Mouse (Mus musculus) MEL-GATA-1-ER (cell line): ENCODE measurements around the gene Tas2r104.

ENCODE experiments used
- DNase-seq: peaks from one replicate; pipeline ENCODE4 v3.0.0-alpha.2; 2012; ENCODE audit warnings: low read depth; ENCODE audit errors: extremely low read depth

Gene Tas2r104

GRCm38 (mm10) chr6:131685644-131686043 is at the start of gene Tas2r104:
Gene Tas2r104 (minus strand): TSS chr6:131685744.
- DNase-seq = no peak

DNA sequence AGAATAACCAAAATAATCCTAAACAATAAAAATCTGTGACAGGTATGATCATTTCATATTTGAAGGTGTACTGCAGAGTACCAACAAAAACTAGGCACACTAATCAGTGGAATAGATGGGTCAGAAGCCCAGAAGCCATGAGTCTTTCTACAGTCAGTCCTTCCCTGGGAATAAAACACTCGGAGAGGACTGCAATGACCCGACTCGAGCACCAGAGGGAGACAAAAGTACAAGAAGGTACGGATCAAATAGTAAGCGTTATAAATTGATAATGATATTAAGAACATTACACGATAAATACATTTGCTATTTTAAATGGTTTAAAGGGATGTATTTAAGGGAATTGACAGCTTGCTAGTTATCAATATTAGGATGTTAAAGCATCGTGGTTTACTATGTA is 27.3 kb upstream of the Tas2r104 start:
- no peak for DNase-seq

GRCm38 (mm10) chr6:131689963-131690362 is 4.4 kb upstream of the Tas2r104 start, which contains the start of gene Tas2r114:
Gene Tas2r114 (minus strand): TSS chr6:131690063.
- DNase-seq = no peak

DNA sequence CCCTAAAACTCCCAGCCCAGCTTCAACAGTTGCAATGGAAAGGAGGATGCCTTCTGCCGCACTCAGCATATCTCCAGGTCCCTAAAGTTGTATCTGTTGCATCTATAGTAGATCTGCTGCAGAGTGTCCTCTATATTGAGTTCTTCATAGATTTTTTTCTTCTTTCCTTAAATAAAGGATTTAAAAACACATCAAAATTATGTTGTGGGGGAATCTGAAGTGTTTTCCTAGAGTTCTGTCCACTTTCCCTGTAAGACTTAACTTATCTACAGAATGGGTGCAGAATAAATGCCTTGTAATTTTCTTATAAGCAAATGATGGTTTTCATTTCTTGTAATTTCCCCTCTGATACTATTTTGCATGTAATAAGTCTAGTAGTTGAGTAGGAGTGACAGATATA is 1.9 kb upstream of the Tas2r104 start, which contains the start of gene Tas2r105:
Tas2r105 (minus strand) TSS at position 101 of the 400 bp plus-strand sequence.
- DNase-seq = no peak

DNA sequence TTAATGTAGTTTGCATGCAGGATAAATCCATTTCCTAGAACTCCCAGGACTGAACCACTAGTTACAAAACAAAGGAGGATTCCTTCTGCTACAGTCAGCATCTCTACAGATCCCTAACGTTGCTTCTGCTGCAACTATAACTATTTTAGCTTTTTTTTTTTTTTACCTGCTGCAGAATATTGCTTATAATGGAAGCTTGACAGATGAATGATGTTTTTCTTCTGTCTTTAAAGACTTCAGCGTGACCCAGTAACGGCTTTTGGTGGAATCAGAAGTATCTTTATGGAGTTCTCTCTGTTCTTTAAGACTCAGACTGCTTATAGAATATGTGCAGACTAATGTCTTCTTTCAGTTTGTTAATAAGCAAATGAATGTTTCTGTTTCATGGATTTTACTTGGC is 6.8 kb downstream of the Tas2r104 start, which contains the start of gene Tas2r106:
Tas2r106 (minus strand) TSS at position 101 of the 400 bp plus-strand sequence.
- no peak for DNase-seq

DNA sequence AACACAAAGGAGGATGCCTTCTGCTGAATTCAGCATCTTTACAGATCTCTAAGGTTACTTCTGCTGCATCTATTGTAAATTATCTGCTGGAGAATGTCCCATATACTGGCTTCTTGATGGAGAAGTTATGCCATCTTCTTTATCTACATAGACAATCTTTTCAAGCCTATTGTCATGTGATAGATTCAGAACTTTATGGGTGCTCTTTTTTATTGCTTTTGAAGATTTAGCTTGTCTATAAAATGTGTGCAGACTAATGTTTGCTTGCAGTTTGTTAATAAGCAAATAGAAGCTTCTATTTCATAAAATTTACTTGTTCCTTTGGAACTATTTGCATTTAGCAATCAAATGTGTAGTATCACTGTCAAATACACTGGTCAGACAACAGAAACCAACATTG is 25.5 kb downstream of the Tas2r104 start, which contains the start of gene Tas2r107:
Tas2r107 (minus strand) TSS at position 101 of the 400 bp plus-strand sequence.
- no peak for DNase-seq
